Mouse (Mus musculus) ES-E14 (cell line): ENCODE measurements around the gene Zcchc8. TPM values are rescaled to one million over a fixed set of nuclear protein-coding genes. Genes with fewer than 3 reads are reported as not detected.

Source experiments
- DNase-seq: peaks from one replicate; pipeline ENCODE4 v3.0.0-alpha.2; 2013; ENCODE audit warnings: low read depth, low spot score
- H3K27ac ChIP-seq: 2 replicates; pipeline ENCODE4 v1.5.1; 2012; ENCODE audit warnings: low read depth, mild to moderate bottlenecking, low read length, moderate library complexity, mixed read lengths; ENCODE audit not compliant: poor library complexity, insufficient read depth, severe bottlenecking
- H3K36me3 ChIP-seq: 2 replicates; pipeline ENCODE4 v1.6.1; 2012; ENCODE audit warnings: mild to moderate bottlenecking, low read length, moderate library complexity, mixed read lengths; ENCODE audit not compliant: control insufficient read depth, poor library complexity, insufficient read depth, severe bottlenecking
- H3K4me1 ChIP-seq, 2 experiments: fragments of 150-350 bp in 1 of 2; sonication (generic) in 1 of 2; 2 replicates each; pipeline ENCODE4 v1.6.1; 2012; ENCODE audit warnings: low read length in 2 of 2, mild to moderate bottlenecking in 1 of 2, mixed read lengths in 1 of 2; ENCODE audit not compliant: control insufficient read depth in 2 of 2, insufficient read depth in 2 of 2, poor library complexity in 1 of 2
- H3K4me3 ChIP-seq, 2 experiments: fragments of 150-350 bp in 1 of 2; sonication (generic) in 1 of 2; 2 replicates each; pipeline ENCODE4 v1.5.1; 2012; ENCODE audit warnings: low read length in 2 of 2, low read depth in 1 of 2, mild to moderate bottlenecking in 1 of 2, mixed read lengths in 1 of 2; ENCODE audit not compliant: insufficient read depth in 1 of 2, poor library complexity in 1 of 2, severe bottlenecking in 1 of 2
- H3K9ac ChIP-seq: 2 replicates; pipeline ENCODE4 v1.6.1; 2012; ENCODE audit warnings: low read depth, mild to moderate bottlenecking, low read length, mixed read lengths; ENCODE audit not compliant: poor library complexity, insufficient read depth, severe bottlenecking
- H3K9me3 ChIP-seq: fragments of 150-350 bp; sonication (generic); 2 replicates; pipeline ENCODE4 v1.6.1; 2012; ENCODE audit warnings: low read depth, mild to moderate bottlenecking, low read length; ENCODE audit not compliant: control insufficient read depth, insufficient read depth
- CHD2 ChIP-seq: IDR thresholded peaks from 2 replicates; pipeline ENCODE4 v1.6.1; 2014; ENCODE audit warnings: mild to moderate bottlenecking, low read depth, low read length, inconsistent platforms
- HCFC1 ChIP-seq: IDR thresholded peaks from 2 replicates; pipeline ENCODE4 v1.6.1; 2012; ENCODE audit warnings: low read length, inconsistent platforms, borderline replicate concordance; ENCODE audit not compliant: insufficient read depth
- MAFK ChIP-seq: IDR thresholded peaks from 2 replicates; pipeline ENCODE4 v1.6.1; 2014; ENCODE audit warnings: mild to moderate bottlenecking, low read depth, low read length, inconsistent platforms; ENCODE audit not compliant: insufficient read depth
- ZC3H11A ChIP-seq: IDR thresholded peaks from 2 replicates; pipeline ENCODE4 v1.6.1; 2012; ENCODE audit warnings: low read depth, mild to moderate bottlenecking, inconsistent platforms, low read length, borderline replicate concordance
- ZNF384 ChIP-seq: IDR thresholded peaks from 2 replicates; pipeline ENCODE4 v1.6.1; 2012; ENCODE audit warnings: low read depth, low read length, inconsistent platforms
- in situ Hi-C, 2 experiments: fragments of 600-800 bp; cut with MboI; formaldehyde crosslinking; loops; one replicate each; pipeline ENCODE4 v1.15.1; 2025; ENCODE audit warnings: low sequenced_read_pairs in 2 of 2, inconsistent platforms in 1 of 2; ENCODE audit not compliant: unreplicated experiment in 2 of 2
- total RNA-seq: library from RNA; depleted of rRNA; stranded (reverse); fragments of 300-350 nt; gene quantifications from 2 replicates; pipeline ENCODE4 v1.2.3, GENCODE M21; 2012

Zcchc8 gene
- total RNA-seq, 1 experiment: 33.0 TPM

DNA sequence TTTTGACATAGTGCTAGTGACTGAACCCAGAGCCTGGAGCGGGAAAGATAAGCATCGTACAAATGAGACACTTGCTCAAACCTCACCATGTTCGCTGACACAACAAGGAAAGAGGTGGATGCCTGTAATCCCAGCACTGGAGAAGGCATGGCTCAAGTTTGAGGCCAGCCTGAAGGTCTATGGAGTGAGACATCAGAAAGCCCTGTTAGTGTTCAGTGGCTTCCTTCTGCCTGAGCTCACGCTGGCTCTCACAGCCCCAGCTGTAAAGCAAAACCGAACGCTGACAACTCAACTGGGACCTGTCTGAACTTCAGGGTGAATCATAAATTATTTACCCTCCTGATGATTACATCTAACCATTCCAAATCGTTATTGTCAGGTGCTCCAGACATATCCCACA lies 54.9 kb downstream of the Zcchc8 start:
- Histone ChIP-seq H3K9me3 (no peaks in the 10 kb centered on the region), H3K4me1 (no peaks in the 10 kb centered on the region)

DNA sequence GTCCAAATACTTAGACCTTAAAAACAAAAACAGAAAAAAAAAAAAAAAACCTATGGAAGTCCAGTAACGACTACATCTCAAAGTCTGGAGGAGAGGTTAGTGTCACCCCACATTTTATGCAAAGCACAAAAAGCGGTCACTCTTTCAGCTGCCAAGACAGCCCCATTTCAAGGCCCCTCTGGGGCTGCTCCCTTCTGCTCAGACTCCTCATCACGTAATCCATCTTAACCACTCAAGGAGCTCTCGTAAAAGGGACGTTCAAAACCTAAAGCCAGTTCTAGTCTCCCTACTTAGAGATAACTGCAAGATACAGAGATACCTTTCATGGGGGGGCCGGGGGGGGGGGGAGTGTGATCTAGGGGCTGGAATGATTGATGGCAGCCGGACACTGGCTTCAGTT lies 56.6 kb downstream of the Zcchc8 start:
- TF ChIP-seq ZNF384: no peak
- TF ChIP-seq CHD2: no peak
- TF ChIP-seq HCFC1: no peak

More for the DNA sequence above, 54.9 kb downstream of the Zcchc8 start:
- H3K9ac ChIP-seq: no peak overlapping the region
- no peak for TF ChIP-seq CHD2
- no peak for TF ChIP-seq ZC3H11A
- no peak for TF ChIP-seq ZNF384
- TF ChIP-seq HCFC1: no peak
- TF ChIP-seq MAFK: no peak
- H3K27ac ChIP-seq: no peak overlapping the region
- no peak overlapping the region for H3K4me3 ChIP-seq
- no peaks in the 10 kb centered on the region for H3K36me3 ChIP-seq
- in situ Hi-C loops: no loop called here
- DNase-seq: no peak

DNA sequence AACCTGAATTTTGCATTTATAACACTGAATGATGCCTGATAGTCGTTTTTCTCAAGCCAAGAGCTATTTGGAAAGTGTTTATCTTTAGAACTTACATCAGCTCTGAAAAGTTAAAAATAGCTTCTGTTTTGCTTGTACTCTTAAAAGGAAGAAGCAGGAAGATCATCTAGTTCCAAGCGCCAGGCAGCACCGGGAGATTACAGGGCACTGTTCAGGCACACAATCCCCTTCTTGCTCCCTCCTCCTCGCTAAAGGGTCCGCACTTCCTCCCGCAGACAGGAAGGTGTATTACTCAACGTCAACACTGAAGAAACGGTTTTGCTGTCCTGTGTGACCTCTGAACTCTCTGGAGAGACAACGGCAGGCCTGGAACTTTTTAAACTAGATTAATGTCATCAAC lies 58.8 kb downstream of the Zcchc8 start:
- in situ Hi-C loops: no loop called here

More for the DNA sequence above, 56.6 kb downstream of the Zcchc8 start:
- no peak overlapping the region for H3K27ac ChIP-seq
- no peaks in the 10 kb centered on the region for H3K4me1 ChIP-seq
- no peaks in the 10 kb centered on the region for H3K9me3 ChIP-seq
- no peak overlapping the region for H3K9ac ChIP-seq
- no peak for DNase-seq
- H3K4me3 ChIP-seq: no peak overlapping the region
- no peaks in the 10 kb centered on the region for H3K36me3 ChIP-seq
- in situ Hi-C loops: no loop called here

DNA sequence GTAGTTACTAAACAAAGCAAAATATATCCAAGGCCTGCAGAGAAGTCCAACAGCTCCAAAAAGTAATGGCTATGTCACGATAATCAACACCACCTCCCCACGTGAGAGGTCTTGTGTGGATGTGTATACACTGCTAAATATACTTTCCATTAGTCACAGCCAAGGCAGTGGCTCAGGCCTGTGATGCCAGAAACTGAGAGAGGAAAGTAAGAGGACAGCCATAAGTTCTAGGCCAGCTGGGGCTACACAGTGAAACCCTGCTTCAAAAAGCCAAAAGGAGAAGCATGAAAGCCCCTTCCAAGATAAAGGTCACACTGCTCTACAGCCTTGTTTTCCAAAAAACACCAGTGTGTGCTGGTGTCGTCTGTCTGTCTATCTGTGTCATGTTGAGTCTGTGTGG lies 59.3 kb downstream of the Zcchc8 start:
- no peak for DNase-seq
- in situ Hi-C loops: no loop called here
- Histone ChIP-seq H3K4me3 (no peak overlapping the region), H3K27ac (no peak overlapping the region), H3K9me3 (no peaks in the 10 kb centered on the region), H3K36me3 (no peaks in the 10 kb centered on the region), H3K4me1 (no peaks in the 10 kb centered on the region), H3K9ac (no peak overlapping the region)
- TF ChIP-seq CHD2: no peak
- TF ChIP-seq ZC3H11A: no peak
- no peak for TF ChIP-seq MAFK
- TF ChIP-seq HCFC1: no peak
- no peak for TF ChIP-seq ZNF384

More for the DNA sequence above, 58.8 kb downstream of the Zcchc8 start:
- Histone ChIP-seq H3K27ac (no peak overlapping the region), H3K9ac (no peak overlapping the region), H3K4me3 (no peak overlapping the region), H3K4me1 (no peaks in the 10 kb centered on the region), H3K36me3 (no peaks in the 10 kb centered on the region), H3K9me3 (no peaks in the 10 kb centered on the region)
- DNase-seq: no peak
- TF ChIP-seq ZNF384: no peak
- TF ChIP-seq CHD2: no peak
- TF ChIP-seq HCFC1: no peak

DNA sequence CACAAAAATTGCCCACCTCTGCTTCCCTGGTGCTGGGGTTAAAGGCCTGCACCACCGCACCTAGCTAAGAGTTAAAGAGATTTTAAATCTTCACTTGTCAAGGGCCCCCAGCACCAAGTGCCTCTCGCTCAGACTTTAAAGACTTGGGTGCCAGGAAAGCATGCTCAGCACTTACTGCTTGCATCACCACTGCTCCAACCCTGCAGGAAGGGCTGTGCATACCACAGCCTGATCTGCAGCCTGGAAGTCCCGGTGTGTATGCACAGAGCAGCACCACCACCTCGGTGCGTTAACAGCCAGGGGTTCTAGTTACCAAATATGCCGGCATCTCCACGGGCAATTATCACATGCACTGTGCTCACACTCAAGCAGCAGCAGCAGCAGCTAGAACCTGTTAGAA lies 63.2 kb downstream of the Zcchc8 start:
- Histone ChIP-seq H3K4me3 (no peak overlapping the region), H3K36me3 (no peaks in the 10 kb centered on the region; the same call in 1 of the 2 replicates), H3K9ac (no peak overlapping the region), H3K4me1 (peaks cover 0 to 2% of the 10 kb centered on the region in 2 experiments; a peak in 1 of 4 replicates), H3K27ac (no peak overlapping the region), H3K9me3 (no peaks in the 10 kb centered on the region)
- TF ChIP-seq ZNF384 (no peak), ZC3H11A (no peak), HCFC1 (no peak), MAFK (no peak), CHD2 (no peak)
- in situ Hi-C loops: no loop called here
- DNase-seq: no peak
